Mouse (Mus musculus) lung, postnatal 25 days (tissue): ENCODE results near the gene Fzd5.

ENCODE experiments used
- DNase-seq: peaks from one replicate; pipeline ENCODE4 v3.0.0; 2022; ENCODE audit warnings: low spot score

Fzd5 gene

GRCm38 (mm10) chr1:64733453-64734245, 3.9 kb downstream of the Fzd5 start:
- no peak for DNase-seq

- no peak for DNase-seq
Observed at GRCm38 (mm10) chr1:64732637-64733200, 4.8 kb downstream of the Fzd5 start.

- DNase-seq: no peak
Observed at GRCm38 (mm10) chr1:64732161-64732560, 5.4 kb downstream of the Fzd5 start.

GRCm38 (mm10) chr1:64731341-64732020, 6.1 kb downstream of the Fzd5 start:
- DNase-seq: no peak

- no peak for DNase-seq
Observed at GRCm38 (mm10) chr1:64730046-64730445, 7.5 kb downstream of the Fzd5 start.

- no peak for DNase-seq
Observed at GRCm38 (mm10) chr1:64721034-64721587, 16.4 kb downstream of the Fzd5 start.

- peak; percentile 59 for DNase-seq
Observed at GRCm38 (mm10) chr1:64717504-64717903, 20.0 kb downstream of the Fzd5 start.

- no peak for DNase-seq
Observed at GRCm38 (mm10) chr1:64716589-64717304, 20.8 kb downstream of the Fzd5 start.

GRCm38 (mm10) chr1:64715458-64715857, 22.1 kb downstream of the Fzd5 start:
- no peak for DNase-seq

GRCm38 (mm10) chr1:64712006-64712760, 25.4 kb downstream of the Fzd5 start:
- no peak for DNase-seq

- DNase-seq: peak; percentile 33
Observed at GRCm38 (mm10) chr1:64709891-64710290, 27.7 kb downstream of the Fzd5 start.

- DNase-seq: no peak
Observed at GRCm38 (mm10) chr1:64706610-64707009, 30.9 kb downstream of the Fzd5 start.

GRCm38 (mm10) chr1:64705230-64705629, 32.3 kb downstream of the Fzd5 start:
- peak; percentile 70 for DNase-seq

GRCm38 (mm10) chr1:64701780-64702179, 35.8 kb downstream of the Fzd5 start:
- DNase-seq: no peak

- DNase-seq: no peak
Observed at GRCm38 (mm10) chr1:64695156-64695555, 42.4 kb downstream of the Fzd5 start.

GRCm38 (mm10) chr1:64691581-64691980, 46.0 kb downstream of the Fzd5 start:
- no peak for DNase-seq

- peak; percentile 14 for DNase-seq
Observed at GRCm38 (mm10) chr1:64691121-64691551, 46.4 kb downstream of the Fzd5 start.

GRCm38 (mm10) chr1:64690213-64691013, 47.1 kb downstream of the Fzd5 start, which contains the start of gene Ccnyl1:
Gene Ccnyl1, plus strand, starts transcription at chr1:64690455.
- DNase-seq: peak; percentile 99

- no peak for DNase-seq
Observed at GRCm38 (mm10) chr1:64689561-64690212, 47.9 kb downstream of the Fzd5 start.

- DNase-seq: no peak
Observed at GRCm38 (mm10) chr1:64688046-64688445, 49.5 kb downstream of the Fzd5 start.
